Mouse (Mus musculus): ENCODE data around the gene Plekhn1. TPM values are rescaled to one million over a fixed set of nuclear protein-coding genes. Genes with fewer than 3 reads are reported as not detected.

Plekhn1 gene
- total RNA-seq, 1 experiment from 2014 or later = 29.6 TPM

GRCm38 (mm10) chr4:156184291-156184954 lies 50.2 kb downstream of the Plekhn1 start:
- DNase-seq = no peak

- DNase-seq = no peak
Measured at GRCm38 (mm10) chr4:156183747-156184146, 50.9 kb downstream of the Plekhn1 start.

GRCm38 (mm10) chr4:156177630-156178029 lies 57.0 kb downstream of the Plekhn1 start:
- DNase-seq = no peak

- no peak for DNase-seq
Measured at GRCm38 (mm10) chr4:156171828-156172227, 62.8 kb downstream of the Plekhn1 start.

Small RNA genes within 50 kb of the gene (microRNA-seq; reads per million reads assigned to microRNA genes)
- gene Mir7658 = 1.7 to 5.3 reads per million in 2 experiments

Other genes with a start within 250 kb of the Plekhn1 start
- 6.6 and 9.7 TPM in 2 replicates for gene B3galt6, start 242.2 kb downstream of the Plekhn1 start, total RNA-seq (2021)
- 248 and 275 TPM in 2 replicates for gene Sdf4, start 242.0 kb downstream of the Plekhn1 start, total RNA-seq (2021)
- gene Tnfrsf4, start 221.0 kb downstream of the Plekhn1 start, total RNA-seq (2021) = 1.5 TPM in 1 of 2 replicates, not detected in the other
- not detected in 2 replicates for gene Tnfrsf18, start 208.7 kb downstream of the Plekhn1 start, total RNA-seq (2021)
- 0.61 TPM in 1 of 2 replicates, not detected in the other for gene Ttll10, start 175.4 kb downstream of the Plekhn1 start, total RNA-seq (2021)
- 13.5 and 16.7 TPM in 2 replicates for gene 9430015G10Rik, start 124.9 kb downstream of the Plekhn1 start, total RNA-seq (2021)
- 0.18 TPM in 1 of 2 replicates, not detected in the other for gene Rnf223, start 104.3 kb downstream of the Plekhn1 start, total RNA-seq (2021)
- gene Agrn, start 37.4 kb downstream of the Plekhn1 start, total RNA-seq (2021) = 33.7 and 46.7 TPM in 2 replicates
- 1.8 and 7.2 TPM in 2 replicates for gene Isg15, start 34.0 kb downstream of the Plekhn1 start, total RNA-seq (2021)
- gene AW011738, start 31.6 kb downstream of the Plekhn1 start, total RNA-seq (2021) = 3.5 and 3.7 TPM in 2 replicates
- gene Perm1, start 19.0 kb downstream of the Plekhn1 start, total RNA-seq (2021) = 3.3 and 4.1 TPM in 2 replicates
- gene Noc2l, start 1.2 kb upstream of the Plekhn1 start, total RNA-seq (2021) = 45.4 and 52.4 TPM in 2 replicates
- gene Samd11, start 20.8 kb upstream of the Plekhn1 start, total RNA-seq (2021) = 1.2 and 1.7 TPM in 2 replicates
- not detected in 2 replicates for gene Vmn2r-ps159, start 96.2 kb upstream of the Plekhn1 start, total RNA-seq (2021)

Measured in adrenal gland, postnatal 25 days (tissue).